Mouse (Mus musculus): ENCODE data around the gene Pde10a.

DNA sequence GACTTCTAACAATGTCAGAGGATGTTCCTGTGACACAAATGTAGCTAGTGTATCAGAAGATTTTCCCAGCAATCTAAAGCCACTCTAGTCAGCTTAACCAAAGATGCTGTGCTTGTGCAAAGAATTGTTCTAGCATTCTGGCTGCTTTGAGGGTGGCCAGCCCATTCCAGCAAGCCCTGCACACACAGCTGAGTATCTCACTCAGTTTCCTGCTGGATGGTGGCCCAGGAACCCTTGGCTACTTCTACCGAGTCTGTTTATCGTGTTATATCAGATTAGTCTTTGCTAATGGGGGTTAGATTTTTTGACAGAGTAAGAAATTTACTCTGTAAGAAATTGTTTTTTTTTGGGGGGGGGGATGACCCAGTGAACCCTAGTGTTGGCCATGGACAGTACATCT is 95.9 kb downstream of the Pde10a start:
- TF ChIP-seq CTCF (IDR thresholded peaks at IDR 0.05; ENCODE audit: low read depth, low read length), result no peak
- TF ChIP-seq POLR2A (IDR thresholded peaks at IDR 0.05; ENCODE audit: extremely low read depth, insufficient read depth, low read length), result no peak
